Mouse (Mus musculus): ENCODE data around the gene Chrna9.

GRCm38 (mm10) chr5:66014437-66014836 is 79.7 kb downstream of the Chrna9 start:
- TF ChIP-seq MAX (IDR thresholded peaks at IDR 0.05; ENCODE audit: low read depth) (no peak), USF1 (IDR thresholded peaks at IDR 0.05; ENCODE audit: low read depth) (no peak), E2F4 (IDR thresholded peaks at IDR 0.05; ENCODE audit: insufficient read depth) (no peak)
